Mouse (Mus musculus) embryo, embryonic 9.5 days (tissue): ENCODE results near the gene Gm8094.
"Not testable (repeated sequence)": the region's sequence is repeated elsewhere in the genome, so short reads cannot be mapped to it uniquely, and the experiment has no call there.

ENCODE experiments used
- DNase-seq: peaks from one replicate; pipeline ENCODE4 v3.0.0-alpha.2; 2017; ENCODE audit errors: extremely low spot score

Gm8094 gene

DNA sequence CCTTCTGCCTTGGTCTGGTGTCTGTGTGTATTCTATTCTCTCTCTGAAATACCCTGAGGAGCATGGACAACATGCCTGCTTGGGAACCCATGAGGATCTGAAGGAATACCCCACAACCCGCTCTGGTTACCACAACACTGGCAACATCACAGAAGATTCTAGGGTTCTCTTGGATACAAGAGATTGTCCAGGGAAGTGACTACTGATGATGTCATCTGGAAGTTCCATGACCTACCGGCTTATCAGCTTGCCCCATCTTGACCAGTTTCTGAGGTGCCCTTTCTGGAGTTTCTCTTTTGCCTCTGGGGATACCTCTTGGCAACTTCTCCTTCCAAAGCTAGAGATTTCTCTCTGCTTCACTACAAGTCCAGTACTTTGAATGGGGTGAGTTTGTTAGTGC is at the start of gene Gm8094:
Gm8094 (minus strand) TSS at position 101 of the 400 bp plus-strand sequence.
- not testable (repeated sequence) for DNase-seq

DNA sequence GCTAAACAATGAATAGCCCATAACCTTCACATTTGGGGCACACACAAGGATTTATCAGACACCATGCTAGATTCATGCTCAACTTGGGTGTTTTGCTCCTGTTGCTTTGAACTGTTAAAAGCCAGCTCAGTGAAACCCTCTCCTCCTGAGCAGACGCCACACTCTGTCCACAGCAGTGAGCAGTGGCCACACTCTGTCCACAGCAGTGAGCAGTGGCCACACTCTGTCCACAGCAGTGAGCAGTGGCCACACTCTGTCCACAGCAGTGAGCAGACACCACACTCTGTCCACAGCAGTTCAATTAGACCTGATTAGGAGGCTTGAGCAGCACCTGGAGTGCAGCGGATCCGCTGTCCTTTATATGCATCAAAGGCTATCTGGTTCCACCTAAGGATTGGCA is 43.2 kb upstream of the Gm8094 start:
- not testable (repeated sequence) for DNase-seq

DNA sequence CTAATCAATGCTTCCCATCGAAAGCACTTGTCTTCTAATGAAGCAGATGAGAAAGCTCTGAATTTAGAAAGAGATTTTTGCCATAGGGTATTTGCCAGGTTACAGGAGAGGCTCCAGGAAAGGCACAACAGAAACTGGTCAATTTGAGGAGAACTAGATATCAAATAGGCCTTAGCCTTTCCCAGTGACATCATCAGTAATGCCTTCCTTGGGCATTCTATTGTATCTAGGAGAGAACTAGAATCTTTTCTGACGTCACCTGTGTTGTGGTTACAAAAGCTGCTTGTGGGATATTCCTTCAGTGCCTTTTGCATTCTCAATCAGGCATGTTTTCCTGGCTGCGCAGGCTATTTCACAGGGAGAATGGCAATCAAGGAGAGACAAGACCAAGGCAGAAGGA is 23.9 kb upstream of the Gm8094 start, which contains the start of gene Gm8104:
Gm8104 (plus strand) TSS at position 301 of the 400 bp plus-strand sequence.
- DNase-seq: not testable (repeated sequence)

GRCm38 (mm10) chr14:43089103-43089919 is 12.9 kb upstream of the Gm8094 start:
- DNase-seq: not testable (repeated sequence)

GRCm38 (mm10) chr14:43084936-43085730 is 8.7 kb upstream of the Gm8094 start:
- not testable (repeated sequence) for DNase-seq

DNA sequence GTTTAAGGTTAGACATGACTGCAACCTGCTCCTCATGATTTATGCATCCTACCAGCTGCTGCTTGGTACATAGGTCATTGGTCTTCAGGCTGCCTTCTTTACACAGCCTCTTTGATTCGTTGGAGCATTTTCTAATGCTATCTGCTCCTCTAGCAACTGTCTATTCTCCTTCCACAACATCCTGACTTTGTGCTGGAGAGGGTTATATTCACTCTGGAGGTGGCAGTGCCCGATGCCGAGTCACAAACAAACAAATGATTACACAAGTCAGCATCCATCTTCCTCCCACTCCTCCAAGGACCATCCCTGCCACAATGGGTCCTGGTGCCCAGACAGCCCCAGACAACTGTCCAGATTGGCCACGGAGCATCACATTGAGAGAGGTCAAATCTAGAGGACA is 16.3 kb downstream of the Gm8094 start:
- not testable (repeated sequence) for DNase-seq

- not testable (repeated sequence) for DNase-seq
Observed at GRCm38 (mm10) chr14:43058063-43058462, 18.4 kb downstream of the Gm8094 start.
